Mouse (Mus musculus): Measurements from ENCODE around the gene Nol9. TPM values are rescaled to one million over a fixed set of nuclear protein-coding genes. Genes with fewer than 3 reads are reported as not detected.
A peak's percentile ranks its signal among the peaks of the same experiment; 100 is the strongest.

The Nol9 gene
- polyA plus RNA-seq, 1 experiment from 2014 or later, result 41.0 TPM

DNA sequence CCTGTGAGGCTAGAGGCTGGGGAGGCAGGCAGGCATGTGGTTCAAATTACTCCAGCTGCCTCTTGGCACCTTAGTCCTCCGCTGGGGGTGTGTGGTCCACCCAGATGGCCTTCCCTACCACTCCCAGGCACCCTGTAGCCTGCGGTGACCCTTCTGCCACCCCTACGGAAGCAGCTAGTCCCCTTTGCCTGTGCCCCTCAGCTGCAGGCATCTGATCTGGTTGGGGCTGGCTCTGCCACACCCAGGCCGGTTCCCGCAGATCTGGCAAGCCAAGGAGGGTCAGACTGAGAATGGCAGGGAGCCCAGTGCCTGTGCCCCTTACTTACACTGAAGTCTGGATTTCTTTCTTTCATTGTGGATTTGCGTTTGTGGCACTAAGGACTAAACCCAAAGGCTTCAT, 34.6 kb downstream of the Nol9 start:
- H3K9me3 ChIP-seq (ENCODE audit: control insufficient read depth, low read length), result no peaks in the 10 kb centered on the region
- H3K36me3 ChIP-seq (ENCODE audit: control insufficient read depth, insufficient read depth, low read length), result no peaks in the 10 kb centered on the region
- 86% methylated on average over 6 of the region's 6 CpGs for WGBS
- H3K4me1 ChIP-seq (replicated peaks; ENCODE audit: control insufficient read depth, insufficient read depth, low read length), result no peaks in the 10 kb centered on the region
- no peak overlapping the region for H3K4me3 ChIP-seq (ENCODE audit: low read depth, low read length)
- no peak for ATAC-seq (replicated peaks; ENCODE audit: low FRiP score)
- no peak for DNase-seq (ENCODE audit: low spot score)
- H3K9ac ChIP-seq (ENCODE audit: low read length), result no peak overlapping the region
- H3K27ac ChIP-seq (ENCODE audit: low read depth, low read length), result no peak overlapping the region
- H3K27me3 ChIP-seq (ENCODE audit: control insufficient read depth, insufficient read depth, low read length), result no peaks in the 10 kb centered on the region
- no peak overlapping the region for H3K4me2 ChIP-seq (ENCODE audit: low read depth, low read length, severe bottlenecking)

DNA sequence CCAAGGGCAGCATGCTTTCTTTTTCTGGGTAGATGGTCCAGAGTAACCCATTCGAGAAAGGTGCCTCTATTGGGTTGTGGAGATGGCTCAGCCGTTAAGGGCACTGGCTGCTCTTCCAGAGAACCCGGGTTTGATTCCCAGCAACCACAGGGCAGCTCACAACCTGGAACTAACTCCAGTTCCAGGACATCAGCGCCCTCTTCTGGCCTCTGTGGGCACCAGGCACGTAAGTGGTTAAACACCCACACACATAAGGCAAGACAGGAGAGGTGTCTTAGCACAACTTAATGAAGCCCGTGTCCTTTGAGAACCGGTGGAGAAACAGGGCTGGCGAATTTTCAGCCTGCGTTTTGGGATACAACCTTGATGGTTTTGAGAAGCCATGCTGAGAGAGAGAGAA, 35.4 kb downstream of the Nol9 start:
- Histone ChIP-seq H3K4me2 (ENCODE audit: low read depth, low read length, severe bottlenecking) (no peak overlapping the region), H3K4me3 (ENCODE audit: low read depth, low read length) (no peak overlapping the region), H3K9me3 (ENCODE audit: control insufficient read depth, low read length) (no peaks in the 10 kb centered on the region), H3K9ac (ENCODE audit: low read length) (no peak overlapping the region), H3K4me1 (replicated peaks; ENCODE audit: control insufficient read depth, insufficient read depth, low read length) (no peaks in the 10 kb centered on the region), H3K36me3 (ENCODE audit: control insufficient read depth, insufficient read depth, low read length) (no peaks in the 10 kb centered on the region), H3K27ac (ENCODE audit: low read depth, low read length) (no peak overlapping the region), H3K27me3 (ENCODE audit: control insufficient read depth, insufficient read depth, low read length) (no peaks in the 10 kb centered on the region)
- DNase-seq (ENCODE audit: low spot score) (no peak), ATAC-seq (replicated peaks; ENCODE audit: low FRiP score) (no peak)
- WGBS, result 82% methylated on average over 9 of the region's 9 CpGs

DNA sequence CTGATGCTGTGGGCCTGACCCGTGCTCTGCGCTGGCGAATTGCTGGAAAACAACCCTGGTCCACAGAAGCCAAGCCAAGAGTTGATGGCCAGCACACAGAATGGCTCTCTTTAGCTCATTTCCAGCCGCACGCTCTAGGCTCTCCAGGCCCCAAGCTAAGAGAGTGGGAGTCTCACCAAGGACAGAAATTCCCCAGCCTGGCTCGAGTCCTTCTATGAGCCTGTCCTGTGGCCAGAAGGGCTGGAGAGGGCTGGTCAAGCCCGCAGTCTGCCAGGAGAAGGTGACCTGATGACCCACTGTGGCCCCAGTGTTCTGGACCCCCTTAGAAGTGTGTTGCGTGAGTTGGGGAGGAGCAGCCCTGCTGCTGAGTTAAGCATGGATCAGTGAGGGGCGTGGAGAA, 38.1 kb downstream of the Nol9 start:
- H3K9ac ChIP-seq (ENCODE audit: low read length), result no peak overlapping the region
- no peak overlapping the region for H3K4me2 ChIP-seq (ENCODE audit: low read depth, low read length, severe bottlenecking)
- no peaks in the 10 kb centered on the region for H3K9me3 ChIP-seq (ENCODE audit: control insufficient read depth, low read length)
- no peak overlapping the region for H3K4me3 ChIP-seq (ENCODE audit: low read depth, low read length)
- H3K27me3 ChIP-seq (ENCODE audit: control insufficient read depth, insufficient read depth, low read length), result no peaks in the 10 kb centered on the region
- no peak for ATAC-seq (replicated peaks; ENCODE audit: low FRiP score)
- no peaks in the 10 kb centered on the region for H3K36me3 ChIP-seq (ENCODE audit: control insufficient read depth, insufficient read depth, low read length)
- no peak overlapping the region for H3K27ac ChIP-seq (ENCODE audit: low read depth, low read length)
- no peaks in the 10 kb centered on the region for H3K4me1 ChIP-seq (replicated peaks; ENCODE audit: control insufficient read depth, insufficient read depth, low read length)
- DNase-seq (ENCODE audit: low spot score), result no peak
- 90% methylated on average over 9 of the region's 9 CpGs for WGBS

DNA sequence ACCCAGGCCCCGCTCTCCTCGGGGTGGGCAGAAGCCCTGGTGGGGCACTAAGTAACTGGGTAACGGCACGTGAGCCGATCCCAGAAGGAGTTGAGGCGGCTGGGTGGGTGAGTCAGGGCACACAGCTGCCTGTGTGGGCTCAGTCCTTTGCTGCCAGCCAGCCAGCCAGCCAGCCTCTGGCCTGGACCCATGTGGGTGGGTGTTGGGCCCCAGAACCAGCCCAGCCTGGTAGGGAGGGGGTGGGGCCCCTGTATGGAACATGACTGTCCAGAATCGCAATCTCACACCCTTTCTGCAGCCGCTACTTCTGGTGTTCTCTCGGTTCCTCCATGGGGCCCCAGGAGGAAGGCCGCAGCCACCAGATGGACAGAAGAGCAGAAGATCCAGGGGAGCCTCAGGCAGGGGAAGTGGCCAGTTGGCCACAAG, 39.0 kb downstream of the Nol9 start:
- Histone ChIP-seq H3K9me3 (ENCODE audit: control insufficient read depth, low read length) (no peaks in the 10 kb centered on the region), H3K4me3 (ENCODE audit: low read depth, low read length) (no peak overlapping the region), H3K27ac (ENCODE audit: low read depth, low read length) (no peak overlapping the region), H3K4me2 (ENCODE audit: low read depth, low read length, severe bottlenecking) (no peak overlapping the region), H3K9ac (ENCODE audit: low read length) (no peak overlapping the region), H3K4me1 (replicated peaks; ENCODE audit: control insufficient read depth, insufficient read depth, low read length) (no peaks in the 10 kb centered on the region), H3K36me3 (ENCODE audit: control insufficient read depth, insufficient read depth, low read length) (no peaks in the 10 kb centered on the region), H3K27me3 (ENCODE audit: control insufficient read depth, insufficient read depth, low read length) (no peaks in the 10 kb centered on the region)
- DNase-seq (ENCODE audit: low spot score) (no peak), ATAC-seq (replicated peaks; ENCODE audit: low FRiP score) (no peak)
- WGBS, result 96% methylated on average over 10 of the region's 10 CpGs

DNA sequence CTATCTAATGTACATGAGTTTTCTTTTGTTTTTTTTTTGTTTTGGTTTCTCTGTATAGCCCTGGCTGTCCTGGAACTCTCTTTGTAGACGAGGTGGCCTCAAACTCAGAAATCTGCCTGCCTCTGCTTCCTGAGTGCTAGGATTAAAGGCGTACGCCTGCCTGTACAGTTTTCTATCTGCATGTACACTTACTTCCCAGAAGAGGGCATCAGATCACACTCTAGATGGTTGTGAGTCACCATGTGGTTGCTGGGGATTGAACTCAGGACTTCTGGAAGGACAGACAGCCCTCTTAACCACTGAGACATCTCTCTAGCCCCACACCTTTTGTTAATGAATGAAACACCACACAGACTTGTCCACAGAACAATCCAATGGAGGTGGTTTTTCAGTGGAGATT, 40.1 kb downstream of the Nol9 start:
- WGBS, result 91% methylated on average over 3 of the region's 3 CpGs
- no peaks in the 10 kb centered on the region for H3K4me1 ChIP-seq (replicated peaks; ENCODE audit: control insufficient read depth, insufficient read depth, low read length)
- no peak overlapping the region for H3K9ac ChIP-seq (ENCODE audit: low read length)
- no peaks in the 10 kb centered on the region for H3K27me3 ChIP-seq (ENCODE audit: control insufficient read depth, insufficient read depth, low read length)
- H3K4me3 ChIP-seq (ENCODE audit: low read depth, low read length), result no peak overlapping the region
- DNase-seq (ENCODE audit: low spot score), result no peak
- ATAC-seq (replicated peaks; ENCODE audit: low FRiP score), result no peak
- no peaks in the 10 kb centered on the region for H3K9me3 ChIP-seq (ENCODE audit: control insufficient read depth, low read length)
- H3K4me2 ChIP-seq (ENCODE audit: low read depth, low read length, severe bottlenecking), result no peak overlapping the region
- H3K27ac ChIP-seq (ENCODE audit: low read depth, low read length), result no peak overlapping the region
- H3K36me3 ChIP-seq (ENCODE audit: control insufficient read depth, insufficient read depth, low read length), result no peaks in the 10 kb centered on the region

DNA sequence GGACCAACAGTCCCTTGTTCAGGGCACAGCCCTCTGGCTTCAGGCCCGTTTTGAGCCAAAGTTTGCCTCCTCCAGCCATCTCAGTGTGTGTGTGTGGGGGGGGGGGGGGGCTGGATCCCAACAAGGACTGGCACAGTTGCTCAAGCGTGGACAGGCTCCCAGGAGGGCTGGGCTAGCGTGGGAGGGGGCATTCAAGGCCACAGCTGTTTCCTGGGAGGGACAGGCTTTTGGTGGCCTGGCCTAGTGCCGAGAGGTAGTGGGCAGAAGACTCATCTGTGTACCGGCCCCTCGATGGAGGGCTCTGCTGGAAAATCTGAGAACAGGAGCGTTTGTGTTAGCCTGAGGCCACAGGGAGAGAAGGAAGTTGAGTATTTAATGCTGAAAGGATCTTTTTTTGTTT, 40.8 kb downstream of the Nol9 start:
- Histone ChIP-seq H3K9ac (ENCODE audit: low read length) (no peak overlapping the region), H3K9me3 (ENCODE audit: control insufficient read depth, low read length) (no peaks in the 10 kb centered on the region), H3K4me3 (ENCODE audit: low read depth, low read length) (no peak overlapping the region), H3K4me1 (replicated peaks; ENCODE audit: control insufficient read depth, insufficient read depth, low read length) (no peaks in the 10 kb centered on the region), H3K27ac (ENCODE audit: low read depth, low read length) (no peak overlapping the region), H3K36me3 (ENCODE audit: control insufficient read depth, insufficient read depth, low read length) (no peaks in the 10 kb centered on the region), H3K4me2 (ENCODE audit: low read depth, low read length, severe bottlenecking) (no peak overlapping the region), H3K27me3 (ENCODE audit: control insufficient read depth, insufficient read depth, low read length) (no peaks in the 10 kb centered on the region)
- DNase-seq (ENCODE audit: low spot score) (no peak), ATAC-seq (replicated peaks; ENCODE audit: low FRiP score) (no peak)
- WGBS, result 82% methylated on average over 7 of the region's 7 CpGs

DNA sequence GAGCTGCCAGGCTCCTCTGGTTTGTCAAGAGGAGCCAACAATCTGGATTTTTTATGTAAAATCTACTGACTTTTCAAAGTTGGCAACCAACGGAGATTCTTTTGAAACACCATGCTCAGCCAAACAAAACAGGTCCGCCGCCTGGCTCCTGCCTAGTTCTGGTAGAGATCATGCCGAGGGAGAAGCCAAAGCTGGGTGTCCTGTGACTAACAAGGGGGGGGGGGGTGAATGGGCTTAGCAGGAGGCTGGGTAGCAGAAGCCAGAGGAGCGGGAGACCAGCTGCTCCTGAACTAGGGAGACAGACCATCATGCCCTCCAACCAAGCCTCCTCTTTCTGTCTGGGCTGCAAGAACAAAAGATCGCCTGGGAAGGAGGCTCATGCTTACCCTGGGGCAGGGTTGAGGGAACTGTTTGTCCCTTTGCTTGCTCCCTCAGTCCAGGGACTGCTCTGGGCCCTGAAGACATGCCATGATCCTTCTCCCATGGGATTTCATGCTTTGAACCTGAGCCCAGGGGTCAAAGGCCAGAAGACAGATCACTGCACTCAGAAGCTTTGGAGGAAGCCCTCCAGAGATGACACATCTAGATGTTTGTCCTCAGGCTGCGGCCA, 44.6 kb downstream of the Nol9 start:
- no peak overlapping the region for H3K9ac ChIP-seq (ENCODE audit: low read length)
- peaks cover 2% of the 10 kb centered on the region; the same call in 1 of the 2 replicates for H3K27me3 ChIP-seq (ENCODE audit: control insufficient read depth, insufficient read depth, low read length)
- no peak overlapping the region for H3K4me3 ChIP-seq (ENCODE audit: low read depth, low read length)
- WGBS, result 70% methylated on average over 7 of the region's 7 CpGs
- no peaks in the 10 kb centered on the region for H3K36me3 ChIP-seq (ENCODE audit: control insufficient read depth, insufficient read depth, low read length)
- H3K9me3 ChIP-seq (ENCODE audit: control insufficient read depth, low read length), result no peaks in the 10 kb centered on the region
- H3K4me2 ChIP-seq (ENCODE audit: low read depth, low read length, severe bottlenecking), result no peak overlapping the region
- peaks cover 3% of the 10 kb centered on the region for H3K4me1 ChIP-seq (replicated peaks; ENCODE audit: control insufficient read depth, insufficient read depth, low read length)
- DNase-seq (ENCODE audit: low spot score), result no peak
- no peak for ATAC-seq (replicated peaks; ENCODE audit: low FRiP score)
- no peak overlapping the region for H3K27ac ChIP-seq (ENCODE audit: low read depth, low read length)

DNA sequence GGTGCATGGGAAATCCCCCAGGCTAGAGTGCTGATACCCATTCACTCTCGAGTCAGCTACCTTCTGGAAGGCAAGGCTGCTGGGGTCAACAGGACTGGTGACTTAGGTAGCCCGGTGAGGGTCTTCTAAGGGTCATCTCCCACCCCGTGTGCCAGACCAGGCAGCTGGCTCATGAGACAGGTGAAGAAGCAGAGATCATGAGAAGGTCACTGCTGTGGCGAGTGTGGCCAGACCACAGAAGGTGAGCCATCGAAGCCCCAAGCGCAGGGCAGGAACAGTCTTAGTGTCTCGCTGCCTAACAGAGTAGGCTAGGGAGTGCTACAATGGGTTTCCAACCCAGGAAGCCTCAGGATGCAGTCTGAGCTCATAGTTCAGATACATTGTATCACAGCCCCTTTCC, 45.5 kb downstream of the Nol9 start:
- H3K4me1 ChIP-seq (replicated peaks; ENCODE audit: control insufficient read depth, insufficient read depth, low read length), result peaks cover 3% of the 10 kb centered on the region
- peaks cover 2% of the 10 kb centered on the region; the same call in 1 of the 2 replicates for H3K27me3 ChIP-seq (ENCODE audit: control insufficient read depth, insufficient read depth, low read length)
- no peak overlapping the region for H3K4me2 ChIP-seq (ENCODE audit: low read depth, low read length, severe bottlenecking)
- 91% methylated on average over 7 of the region's 7 CpGs for WGBS
- H3K9ac ChIP-seq (ENCODE audit: low read length), result no peak overlapping the region
- no peak overlapping the region for H3K4me3 ChIP-seq (ENCODE audit: low read depth, low read length)
- H3K9me3 ChIP-seq (ENCODE audit: control insufficient read depth, low read length), result no peaks in the 10 kb centered on the region
- H3K27ac ChIP-seq (ENCODE audit: low read depth, low read length), result no peak overlapping the region
- DNase-seq (ENCODE audit: low spot score) (no peak), ATAC-seq (replicated peaks; ENCODE audit: low FRiP score) (no peak)
- no peaks in the 10 kb centered on the region for H3K36me3 ChIP-seq (ENCODE audit: control insufficient read depth, insufficient read depth, low read length)

DNA sequence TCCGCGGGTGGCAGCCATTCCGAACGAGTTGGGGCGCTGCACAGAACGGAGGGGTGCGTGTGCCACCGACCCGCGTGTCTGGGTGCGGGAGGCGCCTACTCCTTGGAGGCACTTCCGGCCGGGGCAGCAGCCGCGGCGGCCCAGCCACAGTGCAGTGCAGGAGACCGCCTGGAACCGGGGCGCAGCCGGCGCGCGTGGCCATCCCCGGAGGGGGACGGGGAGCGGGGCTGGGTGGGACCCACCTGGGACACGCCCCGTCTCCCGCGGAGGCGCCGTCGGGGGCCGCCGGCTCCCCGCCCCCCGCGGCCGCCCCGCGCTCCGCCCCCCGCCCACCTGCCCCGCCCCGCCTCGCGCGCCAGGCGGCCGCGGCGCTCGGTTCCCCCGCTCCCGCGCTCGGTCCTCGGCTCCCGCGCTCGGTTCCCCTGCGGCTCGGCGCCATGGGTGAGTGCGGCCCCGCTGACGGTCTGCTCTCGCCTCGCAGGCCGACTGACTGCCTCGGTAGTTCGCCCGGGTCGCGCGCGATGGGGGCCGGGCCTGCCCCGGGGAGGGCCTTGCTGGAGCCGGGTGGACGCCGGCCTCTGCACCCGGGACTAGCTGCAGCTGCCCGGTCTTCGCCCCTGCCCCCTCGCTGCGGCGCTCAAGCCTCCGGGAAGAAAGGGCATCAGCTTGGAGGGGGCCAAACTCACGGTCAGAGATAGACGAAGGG, 47.5 kb downstream of the Nol9 start:
- H3K9ac ChIP-seq (ENCODE audit: low read length), result peak overlapping the region; percentile 81

More for the DNA sequence above, 47.5 kb downstream of the Nol9 start:
- Histone ChIP-seq H3K9me3 (ENCODE audit: control insufficient read depth, low read length) (no peaks in the 10 kb centered on the region), H3K27ac (ENCODE audit: low read depth, low read length) (0 out of 2 replicates have a peak overlapping the region, but pooled peaks have one; percentile 10), H3K27me3 (ENCODE audit: control insufficient read depth, insufficient read depth, low read length) (peaks cover 2% of the 10 kb centered on the region; the same call in 1 of the 2 replicates), H3K4me1 (replicated peaks; ENCODE audit: control insufficient read depth, insufficient read depth, low read length) (peaks cover 3% of the 10 kb centered on the region), H3K4me2 (ENCODE audit: low read depth, low read length, severe bottlenecking) (peak overlapping the region; percentile 97), H3K4me3 (ENCODE audit: low read depth, low read length) (peak overlapping the region; percentile 75), H3K36me3 (ENCODE audit: control insufficient read depth, insufficient read depth, low read length) (no peaks in the 10 kb centered on the region)
- DNase-seq (ENCODE audit: low spot score) (peak; percentile 78), ATAC-seq (replicated peaks; ENCODE audit: low FRiP score) (peak; percentile 68)
- under 1% methylated on average over 61 of the region's 92 CpGs for WGBS

All from forebrain, embryonic 11.5 days (tissue).